Mouse (Mus musculus): ENCODE data around the gene Rad9a. TPM values are rescaled to one million over a fixed set of nuclear protein-coding genes. Genes with fewer than 3 reads are reported as not detected.

Rad9a gene
- total RNA-seq, 2 experiments from 2014 or later = 4.7 to 5.0 TPM

DNA sequence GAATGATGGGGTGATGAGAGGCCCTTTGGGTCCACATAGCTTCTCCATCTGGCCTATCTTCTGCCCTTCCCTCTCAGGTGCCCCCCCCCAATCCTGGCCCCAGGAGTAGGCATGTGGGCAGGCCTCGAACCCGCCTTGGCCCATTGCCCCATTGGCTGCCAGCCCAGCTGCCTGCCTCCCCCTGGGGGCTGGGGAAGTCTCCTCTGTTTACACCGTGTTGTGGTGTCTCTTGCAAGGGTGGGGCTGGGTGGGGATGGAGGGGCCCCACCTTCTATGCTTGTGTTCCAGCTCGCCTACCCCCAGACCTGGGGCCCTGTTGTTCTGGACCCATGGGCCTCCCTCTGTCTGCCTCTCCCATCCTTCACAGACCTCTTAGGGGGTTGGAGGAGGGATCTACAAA is 19.0 kb upstream of the Rad9a start:
- intact Hi-C loops (cut with DNase I) = no loop called here
- DNase-seq = no peak

GRCm38 (mm10) chr19:4219943-4220342 is 18.5 kb upstream of the Rad9a start:
- intact Hi-C loops (cut with DNase I) = no loop called here
- no peak for DNase-seq

DNA sequence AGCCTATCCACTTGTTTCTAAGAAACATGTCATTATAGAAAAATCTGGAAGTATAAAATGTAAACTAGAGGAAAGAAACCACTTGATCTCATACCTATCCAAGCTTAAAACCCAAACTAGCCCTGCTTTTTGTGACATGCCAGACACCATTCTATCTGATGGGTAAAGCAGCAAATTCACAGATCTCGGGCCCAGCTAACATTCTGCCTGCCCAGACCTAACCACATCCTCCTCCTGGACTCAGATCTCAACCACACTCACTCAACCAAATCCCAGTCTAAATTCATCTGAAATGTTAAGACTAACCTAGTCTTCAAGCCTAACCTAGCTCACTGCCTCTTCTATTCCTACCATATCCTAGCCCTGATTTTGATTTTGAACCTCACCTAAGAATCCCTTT is 17.3 kb upstream of the Rad9a start:
- intact Hi-C loops (cut with DNase I) = no loop called here

GRCm38 (mm10) chr19:4218293-4218692 is 16.8 kb upstream of the Rad9a start:
- no peak for DNase-seq
- intact Hi-C loops (cut with DNase I) = no loop called here

More for the DNA sequence above, 17.3 kb upstream of the Rad9a start:
- DNase-seq = no peak

GRCm38 (mm10) chr19:4217855-4218254 is 16.4 kb upstream of the Rad9a start:
- intact Hi-C loops (cut with DNase I) = no loop called here
- no peak for DNase-seq

GRCm38 (mm10) chr19:4217140-4217539 is 15.7 kb upstream of the Rad9a start:
- intact Hi-C loops (cut with DNase I) = no loop called here
- DNase-seq = no peak

DNA sequence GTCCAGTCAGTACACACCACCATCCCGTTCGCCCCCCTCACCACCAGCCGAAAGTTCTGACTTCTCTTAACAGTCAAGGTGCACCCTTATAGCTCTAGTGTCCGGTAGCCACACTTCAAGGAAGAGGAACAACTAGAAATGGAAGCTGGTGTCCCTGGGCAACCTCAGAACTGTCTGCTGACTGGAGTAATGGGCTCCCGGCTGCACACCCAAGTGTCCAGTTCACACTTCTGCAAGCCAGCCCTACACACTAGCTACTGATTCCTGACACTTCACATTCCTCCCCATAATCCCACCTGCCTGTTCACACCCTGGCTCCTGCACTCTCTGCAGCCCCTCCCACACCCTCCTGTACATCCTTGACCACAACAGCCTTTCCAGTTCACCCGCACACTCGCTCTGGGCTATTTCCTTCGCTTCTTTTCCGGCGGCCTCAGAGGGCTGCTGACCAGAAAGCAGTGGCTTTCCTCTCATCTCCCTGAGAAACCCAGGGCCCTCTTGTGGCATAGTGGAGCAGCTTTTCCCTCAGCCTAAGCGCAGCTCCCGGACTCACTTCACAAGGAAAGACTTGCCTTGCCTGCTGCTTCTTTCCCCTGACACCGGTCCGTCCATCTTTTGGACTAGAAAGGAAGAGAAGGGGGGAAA is 14.7 kb upstream of the Rad9a start:
- intact Hi-C loops (cut with DNase I) = no loop called here
- peak; percentile 48 to 65 for DNase-seq

- intact Hi-C loops (cut with DNase I) = no loop called here
- no peak for DNase-seq
Observed at GRCm38 (mm10) chr19:4215451-4215840, 14.0 kb upstream of the Rad9a start.

GRCm38 (mm10) chr19:4214771-4215450 is 13.4 kb upstream of the Rad9a start:
- intact Hi-C loops (cut with DNase I) = no loop called here
- peak; percentile 56 for DNase-seq

GRCm38 (mm10) chr19:4214071-4214770 is 12.8 kb upstream of the Rad9a start, which contains the start of the genes Clcf1 and AC109138.7:
Clcf1 (plus strand) TSS chr19:4214238.
AC109138.7 (plus strand) TSS chr19:4214357.
- peak; percentile 65 for DNase-seq
- intact Hi-C loops (cut with DNase I) = no loop called here

- intact Hi-C loops (cut with DNase I) = no loop called here
- DNase-seq = peak in 1 of 2 experiments; percentile 40
Observed at GRCm38 (mm10) chr19:4213524-4213974, 12.1 kb upstream of the Rad9a start.

DNA sequence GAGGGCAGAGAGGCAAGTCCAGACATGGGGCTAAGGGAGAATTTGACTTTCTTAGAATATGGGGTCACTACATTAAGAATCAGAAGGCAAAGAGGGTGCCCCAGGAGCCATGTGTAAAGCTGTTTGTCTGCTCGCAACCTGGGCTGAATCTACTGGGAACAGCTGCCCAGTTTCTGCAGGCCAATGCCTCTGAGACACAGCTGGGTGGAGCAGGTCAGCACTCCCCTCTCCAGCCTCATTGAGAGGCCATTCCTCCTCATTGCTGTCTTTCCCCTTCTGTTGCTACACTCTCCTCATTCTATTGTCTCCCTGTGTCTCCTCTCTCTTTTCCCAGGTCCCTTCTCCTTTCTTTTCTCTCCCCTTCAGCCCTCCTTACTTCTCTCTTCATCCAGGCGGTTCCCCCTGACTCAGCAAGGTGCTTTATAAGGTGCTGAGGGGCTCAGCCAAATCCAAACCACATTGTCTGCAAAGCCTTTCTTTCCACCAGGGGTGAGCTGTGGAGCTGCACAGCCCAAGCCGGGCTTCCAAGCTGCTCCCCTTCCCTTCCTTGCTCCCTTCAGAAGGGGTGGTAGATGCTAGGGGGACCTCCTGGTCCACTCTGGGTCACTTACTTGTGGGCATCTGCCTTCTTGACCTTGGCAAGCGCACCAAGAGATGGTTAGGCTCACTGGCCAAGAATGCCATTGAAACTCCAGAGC is 10.6 kb upstream of the Rad9a start:
- no peak for DNase-seq
- intact Hi-C loops (cut with DNase I) = no loop called here

DNA sequence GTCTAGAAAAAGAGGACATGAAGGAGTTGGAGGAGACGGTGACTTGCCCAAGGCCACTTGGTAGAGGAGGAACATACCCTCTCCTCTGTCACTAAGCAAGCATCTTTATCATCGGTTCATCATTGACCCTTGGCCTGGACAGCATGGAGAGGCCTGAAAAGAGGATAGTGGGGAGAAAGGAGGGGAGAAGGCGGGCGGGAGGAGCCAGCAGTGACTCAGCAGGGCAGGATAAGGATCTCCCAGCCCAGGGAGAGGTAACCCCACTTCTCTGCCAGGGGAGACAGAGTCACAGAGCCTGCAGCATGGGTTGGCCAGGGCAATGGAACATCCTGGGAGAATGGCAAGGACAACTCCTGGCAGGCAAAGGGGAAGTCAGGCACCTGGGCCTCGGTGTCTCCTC is 7.1 kb upstream of the Rad9a start:
- intact Hi-C loops (cut with DNase I) = loop anchor here (5.0 kb wide), 1 partner anchor 104 kb away; no protein-coding TSS in a partner anchor

DNA sequence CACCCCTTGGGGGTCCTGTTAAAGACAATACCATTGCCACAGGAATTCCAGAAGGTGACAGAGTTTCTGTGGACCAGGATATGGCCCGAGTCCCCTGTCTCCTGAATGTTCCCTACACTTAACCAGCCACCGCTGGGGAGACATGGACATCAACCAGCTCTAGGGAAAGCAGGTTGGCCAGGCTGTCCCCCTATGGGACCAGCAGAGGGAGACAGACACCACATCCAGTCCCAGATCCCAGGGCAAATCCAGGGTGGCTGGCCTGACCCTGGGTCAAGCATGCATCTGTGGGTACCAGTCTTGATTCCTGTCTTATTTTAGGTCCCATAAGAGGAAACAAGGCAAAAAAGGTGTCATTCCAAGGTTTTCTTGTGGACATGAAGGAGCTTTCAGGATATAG is 5.5 kb upstream of the Rad9a start:
- peak; percentile 76 to 81 for DNase-seq
- intact Hi-C loops (cut with DNase I) = loop anchor here (1.0 to 5.0 kb wide), 2 partner anchors 21 to 105 kb away; no protein-coding TSS in a partner anchor

More for the DNA sequence above, 7.1 kb upstream of the Rad9a start:
- DNase-seq = no peak

DNA sequence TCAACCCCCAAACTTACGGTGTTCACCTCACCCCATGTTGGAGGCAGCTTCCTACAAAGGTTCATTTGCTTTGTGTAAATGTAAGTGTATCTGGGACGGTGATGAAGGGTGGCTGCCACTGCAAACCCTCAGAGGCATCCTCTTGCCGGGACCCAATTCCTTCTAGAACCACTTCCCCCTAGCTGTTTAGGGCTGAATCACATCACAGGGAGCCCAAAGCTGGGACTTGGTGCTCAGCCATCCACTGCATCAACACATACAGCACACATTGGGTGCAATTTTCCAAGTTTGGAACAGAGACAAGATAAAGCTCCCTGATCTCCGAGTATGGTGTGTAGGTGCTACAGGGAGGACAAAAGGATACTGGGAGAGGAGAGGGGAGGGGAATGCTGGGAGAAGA is 3.4 kb upstream of the Rad9a start:
- DNase-seq = no peak
- intact Hi-C loops (cut with DNase I) = loop anchor here (5.0 kb wide), 1 partner anchor 107 kb away; no protein-coding TSS in a partner anchor

- intact Hi-C loops (cut with DNase I) = no loop called here
- DNase-seq = no peak
Observed at GRCm38 (mm10) chr19:4203604-4204326, 2.3 kb upstream of the Rad9a start.

DNA sequence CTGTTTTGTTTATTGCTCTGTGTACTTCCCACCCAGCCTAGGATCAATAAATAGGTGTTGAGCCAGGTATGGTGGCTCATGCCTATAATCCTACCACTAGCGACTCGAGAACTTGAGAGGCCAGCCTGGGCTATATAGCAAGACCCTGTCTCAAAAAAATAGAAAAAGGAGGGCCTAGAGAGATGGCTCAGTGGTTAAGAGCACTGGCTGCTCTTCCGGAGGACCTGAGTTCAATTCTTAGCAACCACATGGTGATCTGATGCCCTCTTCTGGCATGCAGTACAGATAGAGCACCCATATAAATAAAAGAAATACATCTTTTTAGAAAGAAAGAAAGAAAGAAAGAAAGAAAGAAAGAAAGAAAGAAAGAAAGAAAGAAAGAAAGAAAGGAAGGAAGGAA is 1.7 kb upstream of the Rad9a start:
- intact Hi-C loops (cut with DNase I) = no loop called here

DNA sequence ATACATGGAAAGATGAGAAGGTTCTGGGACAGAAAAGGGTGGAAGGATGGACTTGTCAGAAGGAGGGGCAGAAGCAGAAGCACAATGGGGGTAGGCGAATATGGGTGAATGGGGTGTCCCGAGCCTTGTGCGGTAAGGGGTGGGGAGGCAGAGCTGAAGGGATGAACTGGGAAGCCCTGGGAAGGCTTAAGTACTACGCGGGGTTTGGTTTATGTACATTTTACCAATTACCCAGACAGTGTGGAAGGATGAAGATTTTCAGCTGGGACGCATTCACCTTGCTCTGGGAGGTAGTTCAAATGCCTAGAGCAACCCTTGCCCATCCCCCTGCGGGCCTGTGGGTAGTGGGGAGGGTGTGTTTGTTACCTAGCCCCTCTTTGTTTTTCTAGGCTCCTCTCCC is 687 bp upstream of the Rad9a start:
- DNase-seq = no peak
- intact Hi-C loops (cut with DNase I) = no loop called here

More for the DNA sequence above, 1.7 kb upstream of the Rad9a start:
- no peak for DNase-seq

DNA sequence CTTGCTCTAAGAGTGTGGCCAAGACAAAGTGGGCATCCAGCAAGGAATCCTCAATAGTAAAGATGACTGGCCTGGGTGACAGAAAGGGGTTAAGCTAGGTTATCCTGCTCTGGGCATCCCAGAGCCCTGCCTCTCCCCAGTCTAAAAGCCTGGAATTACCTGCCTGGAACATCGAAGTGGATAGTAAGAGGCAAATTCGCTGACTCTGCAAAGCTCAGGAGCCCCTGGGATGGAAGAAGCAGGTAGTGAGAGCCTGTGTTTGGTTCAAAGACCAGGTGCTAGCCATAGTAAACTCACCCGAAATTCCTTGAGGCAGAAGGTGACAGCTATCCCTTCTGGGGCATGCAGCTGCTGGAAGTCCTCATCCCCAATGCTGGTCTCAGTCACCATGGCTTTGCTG is 4.3 kb downstream of the Rad9a start:
- intact Hi-C loops (cut with DNase I) = loop anchor here (5.0 kb wide), 2 partner anchors 35 to 70 kb away; partner anchors contain the start of genes Aip and Rps6kb2
- DNase-seq = no peak

GRCm38 (mm10) chr19:4196548-4196947 is 4.9 kb downstream of the Rad9a start:
- intact Hi-C loops (cut with DNase I) = loop anchor here (5.0 kb wide), 2 partner anchors 34 to 69 kb away; partner anchors contain the start of genes Aip and Rps6kb2
- peak; percentile 37 to 43 for DNase-seq

All from heart, postnatal 14 days (tissue).